In the genomic region with DNA sequence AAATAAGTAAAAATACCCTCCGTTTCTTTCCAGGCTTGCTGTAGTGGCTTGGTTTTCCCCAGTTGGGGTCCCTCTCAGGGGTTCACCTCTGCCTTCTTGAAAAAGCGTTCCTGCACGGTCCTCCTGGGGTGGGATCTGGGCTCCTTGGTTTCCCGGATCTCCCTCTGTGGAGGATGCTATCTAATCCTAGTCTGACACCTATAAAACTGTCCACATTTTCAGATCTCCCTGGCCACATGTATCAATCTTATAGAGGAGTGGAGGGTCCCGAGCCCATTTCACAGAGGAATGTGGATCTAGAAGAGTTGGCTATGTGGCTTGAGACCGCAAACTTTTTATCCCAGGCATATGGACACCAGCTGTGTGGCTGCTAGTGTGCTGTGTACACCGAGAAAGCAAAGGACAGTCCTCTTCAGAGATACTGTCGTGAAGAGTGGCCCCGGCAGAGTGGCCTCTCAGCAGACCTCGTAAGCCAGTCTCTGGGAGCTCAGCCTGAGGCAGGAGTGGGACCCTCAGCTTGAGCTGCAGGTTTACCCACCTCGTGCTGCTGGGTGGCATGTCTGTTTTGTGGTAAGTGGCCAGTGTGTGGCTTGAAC, we compare ENCODE assay signal across 9 mouse cellular contexts. TPM values are rescaled to one million over a fixed set of nuclear protein-coding genes. Genes with fewer than 3 reads are reported as not detected.
DNase-seq lines count a peak whose midpoint lies in the region; ATAC-seq and TF ChIP-seq lines count a peak whose summit lies in the region.
"Had no signal": no experiment of that assay in that cellular context is flagged by ENCODE, and none has a peak within 500 bp of the region (broad histone marks: within the 10 kb centered on the region; RNA-seq: fewer than 3 reads in every experiment).

No protein-coding gene starts in this region.

- ATAC-seq in lung, embryonic 14.5 days (ENCODE audit: insufficient read depth), result no peak
- no peak for ATAC-seq in heart, embryonic 16.5 days (replicated peaks; ENCODE audit: extremely low read depth, insufficient read depth, low FRiP score)
- ATAC-seq in limb, embryonic 13.5 days (ENCODE audit: low FRiP score, low read depth), result no peak
- no peak for ATAC-seq in neural tube, embryonic 15.5 days (ENCODE audit: low FRiP score)
- ATAC-seq: Patski had no signal

- peaks cover 76% of the 10 kb centered on the region for H3K27me3 ChIP-seq in lung, embryonic 14.5 days (ENCODE audit: insufficient read depth, low read length)
- peaks cover 50% of the 10 kb centered on the region for H3K27me3 ChIP-seq in heart, embryonic 16.5 days (ENCODE audit: control insufficient read depth, insufficient read depth, low read length)
- peaks cover 71% of the 10 kb centered on the region for H3K27me3 ChIP-seq in limb, embryonic 13.5 days
- H3K27me3 ChIP-seq in neural tube, embryonic 15.5 days (replicated peaks), result 0 out of 2 replicates have a peak, but pooled peaks cover 6% of the 10 kb centered on the region

- H3K4me3 ChIP-seq in lung, embryonic 14.5 days (ENCODE audit: low read depth, low read length), result no peak overlapping the region
- H3K4me3 ChIP-seq in heart, embryonic 16.5 days (ENCODE audit: low read length), result no peak overlapping the region; the same call in 1 of the 2 replicates
- H3K4me3 ChIP-seq in limb, embryonic 13.5 days, result peak overlapping the region; percentile 75
- peak overlapping the region; percentile 85 for H3K4me3 ChIP-seq in neural tube, embryonic 15.5 days (replicated peaks)

- TF ChIP-seq CTCF in lung, embryonic 14.5 days (IDR thresholded peaks at IDR 0.05; ENCODE audit: low read depth), result no peak

- WGBS in lung, embryonic 14.5 days, result 20% methylated on average over 11 of the region's 11 CpGs
- 26% methylated on average over 11 of the region's 11 CpGs for WGBS in heart, embryonic 16.5 days
- WGBS in limb, embryonic 13.5 days, result 10% methylated on average over 11 of the region's 11 CpGs
- WGBS in neural tube, embryonic 15.5 days, result 26% methylated on average over 11 of the region's 11 CpGs

- no peak overlapping the region for H3K9ac ChIP-seq in lung, embryonic 14.5 days
- H3K9ac ChIP-seq in heart, embryonic 16.5 days (ENCODE audit: low read length), result peak overlapping the region; percentile 83; the same call in 1 of the 2 replicates
- H3K9ac ChIP-seq in limb, embryonic 13.5 days, result 0 out of 2 replicates have a peak overlapping the region, but pooled peaks have one; percentile 78
- peak overlapping the region; percentile 32 for H3K9ac ChIP-seq in neural tube, embryonic 15.5 days (replicated peaks)

- H3K9me3 ChIP-seq in lung, embryonic 14.5 days (ENCODE audit: low read depth, low read length), result no peaks in the 10 kb centered on the region
- no peaks in the 10 kb centered on the region for H3K9me3 ChIP-seq in heart, embryonic 16.5 days (replicated peaks; ENCODE audit: control insufficient read depth, low read length)
- no peaks in the 10 kb centered on the region for H3K9me3 ChIP-seq in limb, embryonic 13.5 days
- H3K9me3 ChIP-seq in neural tube, embryonic 15.5 days (replicated peaks), result no peaks in the 10 kb centered on the region

- H3K4me1 ChIP-seq in lung, embryonic 14.5 days (ENCODE audit: insufficient read depth), result peaks cover 3% of the 10 kb centered on the region; the same call in 1 of the 2 replicates
- H3K4me1 ChIP-seq in heart, embryonic 16.5 days (ENCODE audit: control insufficient read depth, insufficient read depth, low read length), result peaks cover 10% of the 10 kb centered on the region
- H3K4me1 ChIP-seq in limb, embryonic 13.5 days, result peaks cover 44% of the 10 kb centered on the region
- H3K4me1 ChIP-seq in neural tube, embryonic 15.5 days, result peaks cover 53% of the 10 kb centered on the region

- H3K4me2 ChIP-seq in lung, embryonic 14.5 days, result peak overlapping the region; percentile 98
- peak overlapping the region; percentile 99 for H3K4me2 ChIP-seq in heart, embryonic 16.5 days (ENCODE audit: low read depth, low read length)
- H3K4me2 ChIP-seq in limb, embryonic 13.5 days (replicated peaks), result peak overlapping the region; percentile 97
- peak overlapping the region; percentile 82 for H3K4me2 ChIP-seq in neural tube, embryonic 15.5 days

- H3K36me3 ChIP-seq in lung, embryonic 14.5 days (ENCODE audit: insufficient read depth), result no peaks in the 10 kb centered on the region
- H3K36me3 ChIP-seq in heart, embryonic 16.5 days (ENCODE audit: control insufficient read depth, insufficient read depth), result no peaks in the 10 kb centered on the region
- H3K36me3 ChIP-seq in limb, embryonic 13.5 days, result no peaks in the 10 kb centered on the region
- no peaks in the 10 kb centered on the region for H3K36me3 ChIP-seq in neural tube, embryonic 15.5 days

- H3K27ac ChIP-seq in lung, embryonic 14.5 days (ENCODE audit: low read depth), result no peak overlapping the region
- no peak overlapping the region; the same call in 1 of the 2 replicates for H3K27ac ChIP-seq in heart, embryonic 16.5 days (ENCODE audit: low read length)
- no peak overlapping the region for H3K27ac ChIP-seq in limb, embryonic 13.5 days
- H3K27ac ChIP-seq in neural tube, embryonic 15.5 days (replicated peaks), result peak overlapping the region; percentile 97

- DNase-seq in lung, embryonic 14.5 days, result no peak
- DNase-seq in lung, postnatal 14 days, result no peak
- no peak for DNase-seq in adrenal gland, adult 18-20 months (ENCODE audit: low spot score in 2 of 2)
- no peak for DNase-seq in right cerebral cortex, adult 2 months (ENCODE audit: low spot score in 2 of 2)

RNA-seq across cellular contexts. Expression of gene Cbfa2t3, which starts 19.5 kb away (rescaled TPM):
- polyA plus RNA-seq in lung, embryonic 14.5 days (2014; fragmentation: Nextera tagmentation; extraction: Ambion mirVana), result 4.7 and 5.7 TPM in 2 replicates
- polyA plus RNA-seq in heart, embryonic 16.5 days (2015; fragmentation: Nextera tagmentation; extraction: Ambion mirVana), result 4.6 and 4.8 TPM in 2 replicates
- 4.3 and 4.8 TPM in 2 replicates for polyA plus RNA-seq in limb, embryonic 13.5 days (2015; fragmentation: Nextera tagmentation; extraction: Ambion mirVana)
- polyA plus RNA-seq in neural tube, embryonic 15.5 days (2015; fragmentation: Nextera tagmentation; extraction: Ambion mirVana), result 14.4 and 16.8 TPM in 2 replicates
- 10 to 100 TPM; 10.5 to 28.9 TPM for total RNA-seq in adrenal gland, adult 18-20 months (2021)

RNA-seq across cellular contexts. Expression of gene Pabpn1l, which starts 56.9 kb away (rescaled TPM):
- polyA plus RNA-seq in lung, embryonic 14.5 days (2014; fragmentation: Nextera tagmentation; extraction: Ambion mirVana), result not detected in 2 replicates
- not detected in 2 replicates for polyA plus RNA-seq in heart, embryonic 16.5 days (2015; fragmentation: Nextera tagmentation; extraction: Ambion mirVana)
- not detected in 2 replicates for polyA plus RNA-seq in limb, embryonic 13.5 days (2015; fragmentation: Nextera tagmentation; extraction: Ambion mirVana)
- 0.14 TPM in 1 of 2 replicates, not detected in the other for polyA plus RNA-seq in neural tube, embryonic 15.5 days (2015; fragmentation: Nextera tagmentation; extraction: Ambion mirVana)
- not detected for total RNA-seq in adrenal gland, adult 18-20 months (2021)
- polyA plus RNA-seq: frontal cortex, adult 2 months had no signal

Comparison
In these comparisons a context has a peak if more than half of its experiments do, and no peak if none do; other contexts are left out.
1. H3K4me3 ChIP-seq: peak in limb, embryonic 13.5 days (single experiment) and neural tube, embryonic 15.5 days (single experiment); none in lung, embryonic 14.5 days (single experiment) and heart, embryonic 16.5 days (single experiment).
2. Peak in every context shown above with its lines, with median percentiles within 50 percentile points of each other: H3K4me2 ChIP-seq.